1 mouse cellular context compared by ENCODE assay signal in the genomic region with DNA sequence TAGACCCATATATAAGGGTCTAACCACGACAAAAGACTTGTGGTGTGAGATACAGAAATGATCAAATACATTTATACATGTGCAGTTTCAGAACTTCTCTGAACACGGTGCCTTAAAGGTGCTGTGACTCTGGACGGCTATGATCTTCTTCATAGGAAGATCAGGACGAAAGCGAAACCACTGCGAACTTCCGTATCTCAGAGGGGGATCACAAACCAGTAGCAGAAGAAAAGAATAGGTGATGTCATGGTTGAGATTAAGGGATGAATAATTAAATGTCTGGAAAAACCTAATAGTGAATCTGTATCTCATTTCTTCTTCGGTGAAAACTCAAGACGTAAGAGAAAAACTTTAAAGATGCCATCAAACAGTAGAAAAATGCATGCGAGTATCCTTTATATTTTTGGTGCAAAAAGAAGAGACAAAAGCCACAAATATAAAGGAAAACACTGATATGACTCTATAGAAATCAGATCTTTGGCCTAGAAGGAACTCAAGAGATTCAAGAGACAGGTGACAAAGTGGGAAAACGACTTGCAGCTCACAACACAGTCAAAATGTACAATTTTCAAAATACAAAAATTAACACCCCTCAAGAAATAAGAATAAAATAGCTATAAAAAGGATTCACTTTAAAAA.
TF ChIP-seq lines count a peak whose summit lies in the region.

No protein-coding gene starts in this region.

TF ChIP-seq in CH12.LX, 34 proteins besides CTCF, POLR2A, EP300 and RAD21 (continued from another document):
- peak; percentile 71 for TF ChIP-seq ELF1 (IDR thresholded peaks at IDR 0.05; ENCODE audit: low read depth, low read length)
- no peak for TF ChIP-seq ZMIZ1 (IDR thresholded peaks at IDR 0.05; ENCODE audit: low read depth, low read length)
